Mouse (Mus musculus): ENCODE measurements at regions not wholly inside any gene's neighbourhood (a gene's known extent, or its start where the extent isn't known, plus 50 kb on each side); places are given as distances from the start of the nearest gene placed in this dataset.

DNA sequence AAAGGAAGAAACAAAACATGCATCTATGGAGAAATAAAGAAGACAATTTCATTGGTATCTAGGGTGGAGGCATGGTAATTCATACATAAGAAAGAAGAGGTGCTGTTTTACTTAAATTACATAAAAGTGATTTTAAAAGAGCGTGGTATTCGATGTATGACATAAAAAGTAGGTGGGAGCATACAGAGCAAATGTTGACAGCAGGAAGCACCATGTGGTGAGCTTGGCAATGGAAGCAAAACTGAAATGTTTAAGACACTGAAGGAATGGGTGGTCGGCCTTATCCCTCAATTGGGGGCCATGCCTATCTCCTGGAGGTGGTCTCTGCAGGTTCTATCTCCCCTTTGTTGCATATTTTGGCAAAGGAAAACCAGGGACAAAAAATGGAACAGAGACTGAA is 592.5 kb upstream of the Syt1 start:
- TF ChIP-seq POLR2A (IDR thresholded peaks at IDR 0.05; ENCODE audit: insufficient read depth, low read length): no peak
- no peak for TF ChIP-seq CTCF (IDR thresholded peaks at IDR 0.05; ENCODE audit: low read depth, low read length)

Measured in ES-Bruce4 (cell line).